Mouse (Mus musculus): ENCODE measurements around the gene Ccr6.

- TF ChIP-seq POLR2A (IDR thresholded peaks at IDR 0.05; ENCODE audit: low read depth, low read length) (no peak), CTCF (conservative IDR thresholded peaks at IDR 0.05; ENCODE audit: insufficient read depth, insufficient read length, low read depth, low read length) (no peak)
Observed at GRCm38 (mm10) chr17:8285056-8285455, 49.2 kb downstream of the Ccr6 start.

All from kidney, adult 2 months (tissue).